Mouse (Mus musculus): ENCODE data around the gene Ptp4a2.
"Not testable (repeated sequence)": the region's sequence is repeated elsewhere in the genome, so short reads cannot be mapped to it uniquely, and the experiment has no call there.

Ptp4a2 gene

GRCm38 (mm10) chr4:129853053-129853452 lies 42.0 kb downstream of the Ptp4a2 start:
- DNase-seq (ENCODE audit: low spot score) = no peak

- no peak for DNase-seq (ENCODE audit: low spot score)
Observed at GRCm38 (mm10) chr4:129853996-129854395, 43.0 kb downstream of the Ptp4a2 start.

- DNase-seq (ENCODE audit: low spot score) = no peak
Observed at GRCm38 (mm10) chr4:129854615-129855014, 43.6 kb downstream of the Ptp4a2 start.

- no peak for DNase-seq (ENCODE audit: low spot score)
Observed at GRCm38 (mm10) chr4:129855051-129855970, 44.3 kb downstream of the Ptp4a2 start.

GRCm38 (mm10) chr4:129860456-129860855 lies 49.4 kb downstream of the Ptp4a2 start:
- DNase-seq (ENCODE audit: low spot score) = no peak

GRCm38 (mm10) chr4:129861400-129861799 lies 50.4 kb downstream of the Ptp4a2 start:
- DNase-seq (ENCODE audit: low spot score) = no peak

GRCm38 (mm10) chr4:129862357-129862756 lies 51.3 kb downstream of the Ptp4a2 start:
- DNase-seq (ENCODE audit: low spot score) = no peak

GRCm38 (mm10) chr4:129866171-129866570 lies 55.2 kb downstream of the Ptp4a2 start:
- DNase-seq (ENCODE audit: low spot score) = not testable (repeated sequence)

GRCm38 (mm10) chr4:129868211-129868610 lies 57.2 kb downstream of the Ptp4a2 start:
- DNase-seq (ENCODE audit: low spot score) = no peak

- no peak for DNase-seq (ENCODE audit: low spot score)
Observed at GRCm38 (mm10) chr4:129870483-129870882, 59.5 kb downstream of the Ptp4a2 start.

GRCm38 (mm10) chr4:129872376-129872922 lies 61.4 kb downstream of the Ptp4a2 start:
- DNase-seq (ENCODE audit: low spot score) = no peak

GRCm38 (mm10) chr4:129874805-129875204 lies 63.8 kb downstream of the Ptp4a2 start:
- no peak for DNase-seq (ENCODE audit: low spot score)

- DNase-seq (ENCODE audit: low spot score) = no peak
Observed at GRCm38 (mm10) chr4:129875406-129875805, 64.4 kb downstream of the Ptp4a2 start.

GRCm38 (mm10) chr4:129876831-129877764 lies 66.1 kb downstream of the Ptp4a2 start:
- DNase-seq (ENCODE audit: low spot score) = peak; percentile 84

GRCm38 (mm10) chr4:129877967-129878655 lies 67.1 kb downstream of the Ptp4a2 start:
- DNase-seq (ENCODE audit: low spot score) = no peak

GRCm38 (mm10) chr4:129878656-129879145 lies 67.7 kb downstream of the Ptp4a2 start:
- DNase-seq (ENCODE audit: low spot score) = no peak

GRCm38 (mm10) chr4:129879206-129879780 lies 68.3 kb downstream of the Ptp4a2 start:
- DNase-seq (ENCODE audit: low spot score) = no peak

- no peak for DNase-seq (ENCODE audit: low spot score)
Observed at GRCm38 (mm10) chr4:129880615-129881014, 69.6 kb downstream of the Ptp4a2 start.

- DNase-seq (ENCODE audit: low spot score) = no peak
Observed at GRCm38 (mm10) chr4:129881661-129882060, 70.6 kb downstream of the Ptp4a2 start.

- DNase-seq (ENCODE audit: low spot score) = peak; percentile 50
Observed at GRCm38 (mm10) chr4:129882555-129883293, 71.7 kb downstream of the Ptp4a2 start.
